Mouse (Mus musculus) CD8-positive naive resting alpha-beta T cell, adult 2 months (primary cell): ENCODE measurements around the gene Gm9745.
"Not testable (repeated sequence)": the region's sequence is repeated elsewhere in the genome, so short reads cannot be mapped to it uniquely, and the experiment has no call there.

ENCODE experiments used
- DNase-seq, 2 experiments: peaks; one replicate each; pipeline ENCODE4 v3.0.0; 2022; ENCODE audit warnings: low read depth in 2 of 2, low spot score in 2 of 2

Gene Gm9745

GRCm38 (mm10) chr13:8913890-8914289, 34.1 kb downstream of the Gm9745 start:
- DNase-seq, result not testable (repeated sequence)

DNA sequence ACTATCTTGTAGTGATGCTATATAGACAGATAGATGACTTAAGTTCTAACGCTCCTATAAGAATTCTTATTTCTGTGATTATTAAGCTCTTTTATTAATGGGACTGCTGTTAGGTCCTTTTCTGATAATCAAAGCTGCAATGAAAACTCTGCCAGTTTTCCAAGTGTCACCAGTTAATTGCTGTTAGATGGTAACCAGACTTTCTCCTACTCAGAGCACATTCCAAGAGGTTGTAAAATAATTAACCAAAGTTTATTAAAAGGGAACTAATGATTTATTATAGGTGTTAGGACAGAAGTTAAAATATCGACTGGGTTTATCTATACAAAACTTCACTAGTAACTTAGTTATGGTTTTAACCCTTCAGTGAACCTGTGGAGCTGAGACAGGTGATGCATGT, 42.0 kb downstream of the Gm9745 start:
- not testable (repeated sequence) for DNase-seq
